Comparison of ENCODE assay signal across 8 mouse cellular contexts in the genomic region with DNA sequence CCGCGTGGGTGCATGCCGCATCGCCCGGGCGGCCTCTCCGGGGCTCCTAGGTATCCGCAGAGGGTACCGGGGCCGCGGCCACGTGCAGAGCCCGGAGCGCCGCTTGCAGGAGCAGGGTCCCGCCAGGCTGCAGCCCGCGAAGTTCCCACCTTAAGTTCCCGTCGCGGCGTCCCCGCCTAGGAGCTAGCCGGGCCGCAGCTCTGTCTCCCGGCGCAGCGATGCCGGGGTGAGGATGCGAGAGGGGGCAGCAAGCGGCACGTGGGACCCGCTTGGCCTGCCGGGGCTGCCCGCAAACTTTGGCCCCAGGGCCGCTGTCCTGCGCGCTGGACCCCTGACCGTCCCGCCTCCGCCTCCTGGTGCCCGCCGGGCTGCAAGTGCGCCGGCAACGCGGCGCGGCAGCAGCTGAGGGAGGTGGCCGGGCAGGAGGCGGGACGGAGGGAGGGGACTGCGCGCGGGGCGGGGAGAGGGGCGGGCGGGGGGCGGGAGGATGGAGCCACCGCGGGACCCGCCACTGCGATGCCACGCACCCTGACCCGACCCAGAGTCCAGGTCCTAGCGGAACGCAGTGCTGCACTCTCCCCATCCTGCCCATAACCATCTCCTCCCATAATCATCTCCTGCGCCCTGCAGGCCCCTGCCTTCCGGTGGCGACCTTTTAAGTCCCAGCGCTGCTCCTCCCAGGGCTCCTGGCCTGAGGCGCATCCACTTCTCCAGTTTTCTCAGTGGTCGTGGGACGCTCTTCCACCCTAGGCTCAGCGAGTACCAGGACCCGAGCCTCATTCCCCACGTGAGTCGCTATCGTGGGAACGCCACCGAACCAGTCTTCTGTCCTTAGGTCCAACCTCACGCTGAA. TPM values are rescaled to one million over a fixed set of nuclear protein-coding genes. Genes with fewer than 3 reads are reported as not detected.
A peak's percentile ranks its signal among the peaks of the same experiment; 100 is the strongest.
DNase-seq lines count a peak whose midpoint lies in the region; ATAC-seq and TF ChIP-seq lines count a peak whose summit lies in the region.

No protein-coding gene starts in this region.

- no peaks in the 10 kb centered on the region for H3K36me3 ChIP-seq in lung, embryonic 15.5 days

- no peak overlapping the region for H3K27ac ChIP-seq in gastrocnemius, adult 2 months
- H3K27ac ChIP-seq in lung, embryonic 15.5 days = no peak overlapping the region

- no peak for TF ChIP-seq CTCF in gastrocnemius, adult 2 months (IDR thresholded peaks at IDR 0.05)

- peak; percentile 64 for DNase-seq in gastrocnemius, adult 2 months
- DNase-seq in gastrocnemius, adult 8-10 months (ENCODE audit: low spot score in 2 of 2) = no peak
- DNase-seq in adrenal gland, postnatal 25 days = peak; percentile 76
- DNase-seq in forelimb bud, embryonic 11.5 days (ENCODE audit: low read depth, low spot score) = peak; percentile 31
- DNase-seq in kidney, adult 11 months = peak; percentile 34
- DNase-seq in retina, embryonic 14.5 days (ENCODE audit: low spot score) = peak; percentile 51
- no peak for DNase-seq in spleen, adult 18-20 months

- peak overlapping the region; percentile 95 for H3K4me2 ChIP-seq in lung, embryonic 15.5 days

- 0 out of 2 replicates have a peak overlapping the region, but pooled peaks have one; percentile 28 for H3K9ac ChIP-seq in lung, embryonic 15.5 days

- peaks cover 17% of the 10 kb centered on the region for H3K4me1 ChIP-seq in lung, embryonic 15.5 days

- H3K27me3 ChIP-seq in lung, embryonic 15.5 days = peaks cover 72% of the 10 kb centered on the region

- no peaks in the 10 kb centered on the region for H3K9me3 ChIP-seq in lung, embryonic 15.5 days

- intact Hi-C loops in gastrocnemius, adult 2 months (cut with DNase I) = no loop called here

- 2% methylated on average over 61 of the region's 82 CpGs for WGBS in lung, embryonic 15.5 days

- peak overlapping the region; percentile 68 for H3K4me3 ChIP-seq in gastrocnemius, adult 2 months
- peak overlapping the region; percentile 48 for H3K4me3 ChIP-seq in lung, embryonic 15.5 days

- peak; percentile 68 for ATAC-seq in lung, embryonic 15.5 days (ENCODE audit: borderline replicate concordance, extremely low read depth, low FRiP score, low TSS enrichment)

RNA-seq across cellular contexts. Expression of a gene that starts 0.6 kb away (rescaled TPM):
- under 1 TPM in 1 of 2 experiments, not detected in 1; 0.39 TPM for total RNA-seq in gastrocnemius, adult 2 months (2021)
- under 1 TPM in 1 of 4 experiments, not detected in 3; 0.31 TPM for total RNA-seq in gastrocnemius, adult 8-10 months (2022)
- 0.06 TPM in 1 of 2 replicates, not detected in the other for total RNA-seq in adrenal gland, postnatal 25 days (2021)
- 0.26 and 0.35 TPM in 2 replicates for polyA plus RNA-seq in lung, embryonic 15.5 days (2015; fragmentation: Nextera tagmentation; extraction: Ambion mirVana)

RNA-seq across cellular contexts. Expression of a gene that starts 50.5 kb away (rescaled TPM):
- 1 to 10 TPM; 4.0 to 4.7 TPM for total RNA-seq in gastrocnemius, adult 2 months (2021)
- total RNA-seq in gastrocnemius, adult 8-10 months (2022) = 1 to 10 TPM; 4.4 to 5.9 (median 5.6) TPM
- total RNA-seq in adrenal gland, postnatal 25 days (2021) = 13.8 and 16.0 TPM in 2 replicates
- 6.8 and 7.8 TPM in 2 replicates for polyA plus RNA-seq in lung, embryonic 15.5 days (2015; fragmentation: Nextera tagmentation; extraction: Ambion mirVana)

RNA-seq across cellular contexts. Expression of a gene that starts 50.6 kb away (rescaled TPM):
- total RNA-seq in gastrocnemius, adult 2 months (2021) = 10 to 100 TPM; 71.4 to 81.4 TPM
- total RNA-seq in gastrocnemius, adult 8-10 months (2022) = 10 to 100 TPM; 49.6 to 72.9 (median 64.6) TPM
- 95.1 and 156 TPM in 2 replicates for total RNA-seq in adrenal gland, postnatal 25 days (2021)
- polyA plus RNA-seq in lung, embryonic 15.5 days (2015; fragmentation: Nextera tagmentation; extraction: Ambion mirVana) = 91.7 and 91.9 TPM in 2 replicates

RNA-seq across cellular contexts. Expression of a gene that starts 50.8 kb away (rescaled TPM):
- 10 to 100 TPM; 10.1 to 13.0 TPM for total RNA-seq in gastrocnemius, adult 2 months (2021)
- 10 to 100 TPM; 10.1 to 16.6 (median 14.1) TPM for total RNA-seq in gastrocnemius, adult 8-10 months (2022)
- total RNA-seq in adrenal gland, postnatal 25 days (2021) = 27.1 and 34.8 TPM in 2 replicates
- polyA plus RNA-seq in lung, embryonic 15.5 days (2015; fragmentation: Nextera tagmentation; extraction: Ambion mirVana) = 16.7 and 19.5 TPM in 2 replicates

Comparison
In these comparisons a context has a peak if more than half of its experiments do, and no peak if none do; other contexts are left out.
1. DNase-seq: peak in gastrocnemius, adult 2 months (single experiment), adrenal gland, postnatal 25 days (single experiment), forelimb bud, embryonic 11.5 days (single experiment), kidney, adult 11 months (single experiment) and retina, embryonic 14.5 days (single experiment); none in gastrocnemius, adult 8-10 months (0 of 2) and spleen, adult 18-20 months (0 of 2).